Mouse (Mus musculus) monocyte, adult 5-6 weeks (primary cell): ENCODE measurements around the gene Tcf25. TPM values are rescaled to one million over a fixed set of nuclear protein-coding genes. Genes with fewer than 3 reads are reported as not detected.
A peak's percentile ranks its signal among the peaks of the same experiment; 100 is the strongest.
"Not testable (repeated sequence)": the region's sequence is repeated elsewhere in the genome, so short reads cannot be mapped to it uniquely, and the experiment has no call there.

ENCODE experiments used
- ATAC-seq: fragments of 153-309, 156-312 bp; replicated peaks from 2 replicates; pipeline ENCODE4 v1.8.0; 2017; ENCODE audit warnings: mild to moderate bottlenecking; ENCODE audit not compliant: low TSS enrichment, insufficient number of reproducible peaks, severe bottlenecking, poor library complexity, low FRiP score
- total RNA-seq: library from RNA; stranded (forward); fragments of 200-1000, 200-491, 200-594 nt; gene quantifications from 3 replicates; pipeline ENCODE4 v1.2.3, GENCODE M21; 2017

The Tcf25 gene
- total RNA-seq, 1 experiment from 2014 or later = 562 TPM

- no peak for ATAC-seq
Measured at GRCm38 (mm10) chr8:123422781-123423159, 49.2 kb downstream of the Tcf25 start.

- ATAC-seq = no peak
Measured at GRCm38 (mm10) chr8:123423441-123423840, 49.9 kb downstream of the Tcf25 start, which contains the start of gene Def8. Gene Def8 (plus strand): TSS chr8:123423527.

- no peak for ATAC-seq
Measured at GRCm38 (mm10) chr8:123426511-123427509, 53.3 kb downstream of the Tcf25 start.

- ATAC-seq = no peak
Measured at GRCm38 (mm10) chr8:123427639-123428275, 54.2 kb downstream of the Tcf25 start.

GRCm38 (mm10) chr8:123428343-123428893 is 54.9 kb downstream of the Tcf25 start:
- no peak for ATAC-seq

GRCm38 (mm10) chr8:123428939-123429721 is 55.6 kb downstream of the Tcf25 start:
- ATAC-seq = no peak

- not testable (repeated sequence) for ATAC-seq
Measured at GRCm38 (mm10) chr8:123429722-123430013, 56.1 kb downstream of the Tcf25 start.

- ATAC-seq = not testable (repeated sequence)
Measured at GRCm38 (mm10) chr8:123430936-123431335, 57.4 kb downstream of the Tcf25 start.

- no peak for ATAC-seq
Measured at GRCm38 (mm10) chr8:123431616-123432365, 58.2 kb downstream of the Tcf25 start.

- ATAC-seq = no peak
Measured at GRCm38 (mm10) chr8:123432381-123432780, 58.8 kb downstream of the Tcf25 start.

GRCm38 (mm10) chr8:123433241-123433974 is 59.9 kb downstream of the Tcf25 start:
- not testable (repeated sequence) for ATAC-seq

- no peak for ATAC-seq
Measured at GRCm38 (mm10) chr8:123441788-123442187, 68.2 kb downstream of the Tcf25 start.

- peak; percentile 2; the same call in 1 of the 2 replicates for ATAC-seq
Measured at GRCm38 (mm10) chr8:123442351-123442750, 68.8 kb downstream of the Tcf25 start.

- ATAC-seq = peak; percentile 88
Measured at GRCm38 (mm10) chr8:123442871-123443575, 69.5 kb downstream of the Tcf25 start.

- ATAC-seq = no peak
Measured at GRCm38 (mm10) chr8:123443576-123443921, 70.0 kb downstream of the Tcf25 start.

GRCm38 (mm10) chr8:123444131-123444530 is 70.6 kb downstream of the Tcf25 start:
- ATAC-seq = 0 out of 2 replicates have a peak, but pooled peaks have one; percentile 49

- no peak for ATAC-seq
Measured at GRCm38 (mm10) chr8:123445981-123446380, 72.4 kb downstream of the Tcf25 start.
